Mouse (Mus musculus) left cerebral cortex, adult 8-10 months (tissue): Measurements from ENCODE around the gene Il23r. TPM values are rescaled to one million over a fixed set of nuclear protein-coding genes. Genes with fewer than 3 reads are reported as not detected.
"Not testable (repeated sequence)": the region's sequence is repeated elsewhere in the genome, so short reads cannot be mapped to it uniquely, and the experiment has no call there.

Experiments
- DNase-seq, 2 experiments: peaks; one replicate each; pipeline ENCODE4 v3.0.0; 2022; ENCODE audit warnings: low spot score in 2 of 2
- total RNA-seq, 4 experiments: library from RNA; stranded (reverse); gene quantifications; 2 replicates each; pipeline ENCODE4 v1.2.4; 2022

Il23r gene
- total RNA-seq, result not detected

GRCm38 (mm10) chr6:67491755-67492154, at the start of gene Il23r:
Gene Il23r (minus strand): TSS chr6:67491855.
- no peak for DNase-seq

- no peak for DNase-seq
Observed at GRCm38 (mm10) chr6:67535777-67536054, 44.1 kb upstream of the Il23r start, which contains the start of gene Tacstd2. Gene Tacstd2 (minus strand): TSS chr6:67535796.

- DNase-seq, result no peak
Observed at GRCm38 (mm10) chr6:67535005-67535776, 43.5 kb upstream of the Il23r start.

GRCm38 (mm10) chr6:67534191-67535004, 42.7 kb upstream of the Il23r start:
- DNase-seq, result no peak

GRCm38 (mm10) chr6:67532665-67533440, 41.2 kb upstream of the Il23r start:
- DNase-seq, result no peak

GRCm38 (mm10) chr6:67531822-67532162, 40.1 kb upstream of the Il23r start:
- no peak for DNase-seq

- no peak for DNase-seq
Observed at GRCm38 (mm10) chr6:67530992-67531821, 39.6 kb upstream of the Il23r start.

- DNase-seq, result no peak
Observed at GRCm38 (mm10) chr6:67526356-67526755, 34.7 kb upstream of the Il23r start.

- DNase-seq, result no peak
Observed at GRCm38 (mm10) chr6:67510752-67511151, 19.1 kb upstream of the Il23r start.

GRCm38 (mm10) chr6:67501938-67502337, 10.3 kb upstream of the Il23r start:
- not testable (repeated sequence) for DNase-seq

- DNase-seq, result no peak
Observed at GRCm38 (mm10) chr6:67481012-67481411, 10.6 kb downstream of the Il23r start.

- no peak for DNase-seq
Observed at GRCm38 (mm10) chr6:67471242-67471641, 20.4 kb downstream of the Il23r start.

- DNase-seq, result no peak
Observed at GRCm38 (mm10) chr6:67459424-67459823, 32.2 kb downstream of the Il23r start.

GRCm38 (mm10) chr6:67451330-67451729, 40.3 kb downstream of the Il23r start:
- DNase-seq, result no peak

GRCm38 (mm10) chr6:67445866-67446265, 45.8 kb downstream of the Il23r start:
- DNase-seq, result no peak

- no peak for DNase-seq
Observed at GRCm38 (mm10) chr6:67443124-67443523, 48.5 kb downstream of the Il23r start.

- DNase-seq, result no peak
Observed at GRCm38 (mm10) chr6:67437814-67438385, 53.8 kb downstream of the Il23r start.

- no peak for DNase-seq
Observed at GRCm38 (mm10) chr6:67437028-67437427, 54.6 kb downstream of the Il23r start.

GRCm38 (mm10) chr6:67436295-67436694, 55.4 kb downstream of the Il23r start:
- no peak for DNase-seq

- DNase-seq, result no peak
Observed at GRCm38 (mm10) chr6:67435711-67436110, 55.9 kb downstream of the Il23r start.
